Mouse (Mus musculus): ENCODE data around the gene Lyg1.

Lyg1 gene

GRCm38 (mm10) chr1:37954786-37955185 is 2.8 kb downstream of the Lyg1 start:
- no peak for DNase-seq (ENCODE audit: low read depth, low spot score)

- DNase-seq (ENCODE audit: low read depth, low spot score), result no peak
Observed at GRCm38 (mm10) chr1:37948906-37949305, 8.7 kb downstream of the Lyg1 start.

- peak; percentile 59 for DNase-seq (ENCODE audit: low read depth, low spot score)
Observed at GRCm38 (mm10) chr1:37931806-37932205, 25.8 kb downstream of the Lyg1 start.

GRCm38 (mm10) chr1:37925971-37926370 is 31.6 kb downstream of the Lyg1 start:
- no peak for DNase-seq (ENCODE audit: low read depth, low spot score)

- DNase-seq (ENCODE audit: low read depth, low spot score), result no peak
Observed at GRCm38 (mm10) chr1:37922536-37922935, 35.0 kb downstream of the Lyg1 start.

- DNase-seq (ENCODE audit: low read depth, low spot score), result no peak
Observed at GRCm38 (mm10) chr1:37918096-37918495, 39.5 kb downstream of the Lyg1 start.

- no peak for DNase-seq (ENCODE audit: low read depth, low spot score)
Observed at GRCm38 (mm10) chr1:37917666-37918065, 39.9 kb downstream of the Lyg1 start.

GRCm38 (mm10) chr1:37916393-37916792 is 41.2 kb downstream of the Lyg1 start, which contains the start of gene Lyg2:
Lyg2 (minus strand) TSS chr1:37916493.
- no peak for DNase-seq (ENCODE audit: low read depth, low spot score)

GRCm38 (mm10) chr1:37912751-37913150 is 44.8 kb downstream of the Lyg1 start:
- no peak for DNase-seq (ENCODE audit: low read depth, low spot score)

GRCm38 (mm10) chr1:37903178-37903577 is 54.4 kb downstream of the Lyg1 start:
- peak; percentile 57 for DNase-seq (ENCODE audit: low read depth, low spot score)

- no peak for DNase-seq (ENCODE audit: low read depth, low spot score)
Observed at GRCm38 (mm10) chr1:37900288-37900687, 57.3 kb downstream of the Lyg1 start.

GRCm38 (mm10) chr1:37899816-37900215 is 57.7 kb downstream of the Lyg1 start:
- no peak for DNase-seq (ENCODE audit: low read depth, low spot score)
